Mouse (Mus musculus) kidney, embryonic 14.5 days (tissue): ENCODE measurements around the gene Nfe2l1. TPM values are rescaled to one million over a fixed set of nuclear protein-coding genes. Genes with fewer than 3 reads are reported as not detected.
"Not testable (repeated sequence)": the region's sequence is repeated elsewhere in the genome, so short reads cannot be mapped to it uniquely, and the experiment has no call there.

ENCODE experiments used
- ATAC-seq: fragments of 200-750 bp; cut with Nextera tagmentation; 2 replicates; pipeline ENCODE4 v1.8.0; 2017; ENCODE audit warnings: moderate number of reproducible peaks, mild to moderate bottlenecking, moderate TSS enrichment, moderate library complexity; ENCODE audit not compliant: low FRiP score, low TSS enrichment
- H3K27ac ChIP-seq: fragments of 300-500 bp; sonication (generic); 2 replicates; pipeline ENCODE4 v1.5.1; 2014; ENCODE audit warnings: low read depth, mild to moderate bottlenecking, low read length, moderate library complexity, mixed read lengths
- H3K27me3 ChIP-seq: fragments of 300-500 bp; sonication (generic); 2 replicates; pipeline ENCODE4 v1.6.1; 2014; ENCODE audit warnings: mild to moderate bottlenecking, low read length; ENCODE audit not compliant: control insufficient read depth, insufficient read depth
- H3K36me3 ChIP-seq: fragments of 300-500 bp; sonication (generic); 2 replicates; pipeline ENCODE4 v1.6.1; 2014; ENCODE audit warnings: low read length, mixed read lengths; ENCODE audit not compliant: control insufficient read depth, insufficient read depth
- H3K4me1 ChIP-seq: fragments of 300-500 bp; sonication (generic); 2 replicates; pipeline ENCODE4 v1.6.1; 2014; ENCODE audit warnings: low read length, mixed read lengths; ENCODE audit not compliant: control insufficient read depth, insufficient read depth
- H3K4me2 ChIP-seq: fragments of 300-500 bp; sonication (generic); replicated peaks from 2 replicates; pipeline ENCODE4 v1.6.1; 2014; ENCODE audit warnings: low read depth, mild to moderate bottlenecking, low read length
- H3K4me3 ChIP-seq: fragments of 300-500 bp; sonication (generic); 2 replicates; pipeline ENCODE4 v1.5.1; 2014; ENCODE audit warnings: mild to moderate bottlenecking, low read length
- H3K9ac ChIP-seq: fragments of 300-500 bp; sonication (generic); 2 replicates; pipeline ENCODE4 v1.6.1; 2014; ENCODE audit warnings: low read depth, mild to moderate bottlenecking, low read length, moderate library complexity
- H3K9me3 ChIP-seq: fragments of 300-500 bp; sonication (generic); 2 replicates; pipeline ENCODE4 v1.6.1; 2016; ENCODE audit warnings: low read length; ENCODE audit not compliant: control insufficient read depth
- WGBS: fragments of 180-500 bp; shearing (Covaris S2); extraction: QIAGEN DNeasy Blood & Tissue Kit; methylation state at CpG from one replicate; pipeline ENCODE4 v1.1.7; 2014; 5-methylcytosine and 5-hydroxymethylcytosine counted together
- polyA plus RNA-seq: library from polyadenylated mRNA; unstranded; fragments of >200 nt; fragmentation: Nextera tagmentation; extraction: Ambion mirVana; gene quantifications from 2 replicates; pipeline ENCODE4 v1.2.1, GENCODE M21; 2014

Nfe2l1 gene
- polyA plus RNA-seq, 1 experiment from 2014 or later, result 43.2 TPM

- Histone ChIP-seq H3K27me3 (no peaks in the 10 kb centered on the region), H3K4me1 (peaks cover 7% of the 10 kb centered on the region), H3K9ac (no peak overlapping the region), H3K4me3 (no peak overlapping the region), H3K27ac (no peak overlapping the region), H3K36me3 (peaks cover 76% of the 10 kb centered on the region), H3K4me2 (no peak overlapping the region), H3K9me3 (no peaks in the 10 kb centered on the region)
- ATAC-seq, result no peak
- WGBS, result 84% methylated on average over 8 of the region's 8 CpGs
Measured at GRCm38 (mm10) chr11:96818128-96818710, 11.5 kb downstream of the Nfe2l1 start.

GRCm38 (mm10) chr11:96816979-96817378, 12.8 kb downstream of the Nfe2l1 start:
- no peak overlapping the region for H3K4me3 ChIP-seq
- no peak overlapping the region for H3K27ac ChIP-seq
- ATAC-seq, result no peak
- H3K4me2 ChIP-seq, result no peak overlapping the region
- no peak overlapping the region for H3K9ac ChIP-seq
- peaks cover 71% of the 10 kb centered on the region for H3K36me3 ChIP-seq
- H3K27me3 ChIP-seq, result no peaks in the 10 kb centered on the region
- no peaks in the 10 kb centered on the region for H3K9me3 ChIP-seq
- 84% methylated on average over 5 of the region's 5 CpGs for WGBS
- H3K4me1 ChIP-seq, result no peaks in the 10 kb centered on the region

- Histone ChIP-seq H3K9ac (no peak overlapping the region), H3K4me3 (no peak overlapping the region), H3K27ac (no peak overlapping the region), H3K27me3 (no peaks in the 10 kb centered on the region), H3K4me1 (no peaks in the 10 kb centered on the region), H3K36me3 (peaks cover 71% of the 10 kb centered on the region), H3K9me3 (no peaks in the 10 kb centered on the region), H3K4me2 (no peak overlapping the region)
- no peak for ATAC-seq
- WGBS, result 88% methylated on average over 1 of the region's 1 CpGs
Measured at GRCm38 (mm10) chr11:96816494-96816893, 13.3 kb downstream of the Nfe2l1 start.

DNA sequence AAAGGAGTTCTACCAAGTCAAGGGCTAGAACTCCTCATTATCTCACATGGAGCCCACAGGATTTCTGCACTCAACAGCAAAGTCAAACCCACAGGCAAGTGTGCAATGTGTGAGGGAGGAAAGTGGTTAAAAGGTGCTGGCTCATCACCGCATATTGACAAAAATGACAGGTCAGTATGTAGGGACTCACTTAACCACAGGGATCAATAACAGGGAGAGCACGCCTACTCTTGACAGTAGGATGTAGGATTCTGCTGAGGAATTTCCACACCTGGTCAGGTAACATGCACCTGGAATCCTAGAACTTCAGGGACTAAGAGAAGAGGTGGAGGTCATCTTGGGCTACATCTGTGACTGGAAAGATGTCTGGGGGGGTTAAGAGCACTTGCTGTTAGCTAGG, 13.9 kb downstream of the Nfe2l1 start:
- Histone ChIP-seq H3K4me3 (no peak overlapping the region), H3K4me2 (no peak overlapping the region), H3K27ac (no peak overlapping the region), H3K4me1 (no peaks in the 10 kb centered on the region), H3K27me3 (no peaks in the 10 kb centered on the region), H3K9me3 (no peaks in the 10 kb centered on the region), H3K36me3 (peaks cover 71% of the 10 kb centered on the region), H3K9ac (no peak overlapping the region)
- no peak for ATAC-seq
- WGBS, result 93% methylated on average over 2 of the region's 2 CpGs

DNA sequence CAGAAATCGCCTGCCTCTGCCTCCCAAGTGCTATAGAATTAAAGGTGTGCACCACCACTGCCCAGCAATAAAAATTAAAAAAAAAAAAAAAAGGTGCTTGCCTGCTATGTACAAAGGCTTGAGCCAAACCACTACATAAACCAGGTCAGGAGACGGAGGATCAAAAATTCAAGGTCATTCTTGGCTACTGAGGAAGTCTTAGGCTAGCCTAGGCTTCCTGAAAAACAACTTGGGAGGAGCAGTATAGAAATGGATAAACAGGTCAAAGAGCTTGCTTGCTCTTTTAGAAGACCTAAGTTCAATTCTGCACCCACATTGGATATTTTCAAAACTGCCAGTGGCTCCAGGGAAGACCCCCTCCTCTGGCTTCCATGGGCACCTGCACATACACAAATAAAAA, 15.3 kb downstream of the Nfe2l1 start:
- Histone ChIP-seq H3K27ac (no peak overlapping the region), H3K4me2 (no peak overlapping the region), H3K4me3 (no peak overlapping the region), H3K36me3 (peaks cover 71% of the 10 kb centered on the region), H3K4me1 (no peaks in the 10 kb centered on the region), H3K27me3 (no peaks in the 10 kb centered on the region), H3K9me3 (no peaks in the 10 kb centered on the region), H3K9ac (no peak overlapping the region)
- 83% methylated on average over 2 of the region's 2 CpGs for WGBS
- no peak for ATAC-seq

GRCm38 (mm10) chr11:96813920-96814319, 15.8 kb downstream of the Nfe2l1 start:
- no peaks in the 10 kb centered on the region for H3K4me1 ChIP-seq
- ATAC-seq, result no peak
- H3K9ac ChIP-seq, result no peak overlapping the region
- no peak overlapping the region for H3K4me2 ChIP-seq
- H3K27me3 ChIP-seq, result no peaks in the 10 kb centered on the region
- peaks cover 70% of the 10 kb centered on the region for H3K36me3 ChIP-seq
- no peak overlapping the region for H3K27ac ChIP-seq
- WGBS, result 87% methylated on average over 5 of the region's 5 CpGs
- no peaks in the 10 kb centered on the region for H3K9me3 ChIP-seq
- H3K4me3 ChIP-seq, result no peak overlapping the region

GRCm38 (mm10) chr11:96813455-96813854, 16.3 kb downstream of the Nfe2l1 start:
- Histone ChIP-seq H3K27me3 (no peaks in the 10 kb centered on the region), H3K4me1 (no peaks in the 10 kb centered on the region), H3K27ac (no peak overlapping the region), H3K4me3 (no peak overlapping the region), H3K9ac (no peak overlapping the region), H3K4me2 (no peak overlapping the region), H3K9me3 (no peaks in the 10 kb centered on the region), H3K36me3 (peaks cover 70% of the 10 kb centered on the region)
- ATAC-seq, result no peak
- WGBS, result 71% methylated on average over 4 of the region's 4 CpGs

DNA sequence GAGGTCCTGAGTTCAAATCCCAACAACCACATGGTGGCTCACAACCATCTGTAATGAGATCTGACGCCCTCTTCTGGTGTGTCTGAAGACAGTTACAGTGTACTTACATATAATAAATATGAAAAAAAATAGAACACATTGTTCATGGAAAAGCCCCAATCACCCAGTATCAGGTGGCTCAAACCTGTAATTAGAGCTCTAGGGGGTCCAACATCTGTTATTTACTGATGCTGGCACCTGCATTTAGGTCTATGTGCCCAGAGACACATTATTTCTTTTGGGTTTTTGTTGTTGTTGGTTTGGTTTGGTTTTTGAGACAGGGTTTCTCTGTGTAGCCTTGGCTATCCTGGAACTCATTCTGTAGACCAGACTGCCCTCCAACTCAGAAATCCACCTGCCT, 18.6 kb downstream of the Nfe2l1 start:
- not testable (repeated sequence) for ATAC-seq, H3K27ac ChIP-seq, H3K27me3 ChIP-seq, H3K9ac ChIP-seq, H3K4me1 ChIP-seq, H3K4me3 ChIP-seq, H3K9me3 ChIP-seq, H3K4me2 ChIP-seq
- peaks cover 65% of the 10 kb centered on the region for H3K36me3 ChIP-seq
- 87% methylated on average over 1 of the region's 1 CpGs for WGBS

GRCm38 (mm10) chr11:96809562-96810235, 20.1 kb downstream of the Nfe2l1 start:
- no peak overlapping the region for H3K4me3 ChIP-seq
- ATAC-seq, result no peak
- no peak overlapping the region for H3K4me2 ChIP-seq
- H3K9me3 ChIP-seq, result no peaks in the 10 kb centered on the region
- no peaks in the 10 kb centered on the region for H3K27me3 ChIP-seq
- peaks cover 73% of the 10 kb centered on the region for H3K36me3 ChIP-seq
- H3K9ac ChIP-seq, result no peak overlapping the region
- H3K27ac ChIP-seq, result no peak overlapping the region
- no peaks in the 10 kb centered on the region for H3K4me1 ChIP-seq
- WGBS, result 91% methylated on average over 6 of the region's 6 CpGs
